Mouse (Mus musculus) E14TG2a.4 (cell line): Measurements from ENCODE around the gene Smyd1.

ENCODE experiments used
- CTCF ChIP-seq: conservative IDR thresholded peaks from 2 replicates; pipeline ENCODE4 v1.5.1; 2014; ENCODE audit warnings: low read length
- NANOG ChIP-seq: IDR thresholded peaks from 2 replicates; pipeline ENCODE4 v1.6.1; 2014; ENCODE audit warnings: borderline replicate concordance, low read length, mixed read lengths
- POU5F1 ChIP-seq: IDR thresholded peaks from 2 replicates; pipeline ENCODE4 v1.6.1; 2014; ENCODE audit warnings: low read length, borderline replicate concordance

DNA sequence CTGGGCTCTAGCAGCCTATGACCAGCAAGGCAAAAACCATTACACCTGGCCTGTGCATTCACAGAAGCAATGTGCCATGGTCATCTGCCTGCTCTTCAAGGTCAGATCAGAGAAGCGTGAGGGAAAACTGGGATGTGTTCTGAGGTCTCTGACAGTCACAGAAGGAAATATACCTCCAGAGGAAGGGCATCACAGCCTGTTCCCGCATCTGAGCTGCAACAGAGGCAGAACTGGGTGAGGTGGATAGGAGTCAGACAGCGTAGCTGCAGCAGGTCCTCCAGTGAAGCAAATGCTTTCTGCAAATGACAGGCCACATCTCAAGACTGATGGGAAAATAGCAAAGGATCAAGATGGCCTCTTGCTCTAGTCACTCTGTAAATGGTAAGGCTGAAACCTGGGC, 16.9 kb upstream of the Smyd1 start:
- TF ChIP-seq CTCF = no peak
- TF ChIP-seq POU5F1 = no peak
- TF ChIP-seq NANOG = no peak
